Mouse (Mus musculus): ENCODE results near the gene Sun2. TPM values are rescaled to one million over a fixed set of nuclear protein-coding genes. Genes with fewer than 3 reads are reported as not detected.

Sun2 gene
- polyA plus RNA-seq, 1 experiment = 31.5 TPM

DNA sequence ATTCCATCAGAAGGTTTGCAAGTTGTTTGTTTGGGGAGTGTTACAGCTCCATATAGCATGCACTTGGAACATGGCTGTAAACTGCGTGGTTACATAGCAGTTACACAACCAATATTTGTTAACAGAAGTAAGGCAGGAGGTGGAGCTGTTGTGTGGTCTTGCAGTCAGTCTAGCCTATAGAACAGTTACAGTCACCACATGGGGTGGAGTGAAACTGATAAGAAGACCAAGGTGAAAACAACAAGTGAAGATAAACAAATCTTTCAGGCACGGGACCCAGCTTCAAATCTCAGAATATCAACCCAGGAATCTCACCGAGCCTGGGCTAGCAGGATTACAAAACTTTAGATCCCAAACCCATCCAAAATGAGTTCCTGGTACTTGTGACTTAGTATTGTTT, 1.6 kb downstream of the Sun2 start:
- Histone ChIP-seq H3K27me3 (replicated peaks; ENCODE audit: control insufficient read depth, insufficient read depth, low read length) (no peaks in the 10 kb centered on the region), H3K27ac (ENCODE audit: insufficient read depth, low read depth, low read length) (no peak overlapping the region; the same call in 1 of the 2 replicates), H3K4me1 (ENCODE audit: control insufficient read depth, insufficient read depth, low read length) (peaks cover 11% of the 10 kb centered on the region), H3K4me3 (ENCODE audit: insufficient read depth, low read depth, low read length) (no peak overlapping the region), H3K36me3 (ENCODE audit: control insufficient read depth, insufficient read depth, low read length) (peaks cover 3% of the 10 kb centered on the region; the same call in 1 of the 2 replicates)
- 86% methylated on average over 3 of the region's 3 CpGs for WGBS
- DNase-seq = no peak
- TF ChIP-seq CTCF (conservative IDR thresholded peaks at IDR 0.05; ENCODE audit: insufficient read depth, insufficient read length, low read depth, low read length) (no peak), POLR2A (IDR thresholded peaks at IDR 0.05; ENCODE audit: low read depth, low read length) (no peak)

DNA sequence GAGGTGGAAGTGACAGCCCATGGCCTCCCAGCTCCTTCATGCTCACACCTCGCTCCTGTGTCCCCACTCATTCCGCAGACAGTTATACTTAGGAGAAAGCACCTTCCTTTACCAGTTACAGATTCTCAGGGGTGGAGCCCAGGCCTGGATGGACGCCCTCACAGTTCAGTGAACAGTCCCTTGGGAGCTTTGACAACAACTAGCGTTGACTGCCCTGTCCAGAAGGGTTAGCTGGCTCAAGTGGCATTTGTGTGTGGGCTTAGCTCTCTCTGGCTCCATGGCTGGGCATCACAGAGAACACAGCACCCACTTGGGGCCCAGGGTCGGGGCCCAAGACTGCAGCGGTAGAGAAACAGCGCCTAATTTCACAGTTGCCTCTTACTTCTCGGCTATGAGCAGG, 8.0 kb downstream of the Sun2 start:
- H3K27ac ChIP-seq (ENCODE audit: insufficient read depth, low read depth, low read length) = no peak overlapping the region
- peaks cover 3% of the 10 kb centered on the region; the same call in 1 of the 2 replicates for H3K36me3 ChIP-seq (ENCODE audit: control insufficient read depth, insufficient read depth, low read length)
- H3K4me3 ChIP-seq (ENCODE audit: insufficient read depth, low read depth, low read length) = no peak overlapping the region
- no peak for DNase-seq
- WGBS = 87% methylated on average over 8 of the region's 8 CpGs
- no peaks in the 10 kb centered on the region for H3K27me3 ChIP-seq (replicated peaks; ENCODE audit: control insufficient read depth, insufficient read depth, low read length)
- TF ChIP-seq POLR2A (IDR thresholded peaks at IDR 0.05; ENCODE audit: low read depth, low read length) (no peak), CTCF (conservative IDR thresholded peaks at IDR 0.05; ENCODE audit: insufficient read depth, insufficient read length, low read depth, low read length) (no peak)
- H3K4me1 ChIP-seq (ENCODE audit: control insufficient read depth, insufficient read depth, low read length) = no peaks in the 10 kb centered on the region

DNA sequence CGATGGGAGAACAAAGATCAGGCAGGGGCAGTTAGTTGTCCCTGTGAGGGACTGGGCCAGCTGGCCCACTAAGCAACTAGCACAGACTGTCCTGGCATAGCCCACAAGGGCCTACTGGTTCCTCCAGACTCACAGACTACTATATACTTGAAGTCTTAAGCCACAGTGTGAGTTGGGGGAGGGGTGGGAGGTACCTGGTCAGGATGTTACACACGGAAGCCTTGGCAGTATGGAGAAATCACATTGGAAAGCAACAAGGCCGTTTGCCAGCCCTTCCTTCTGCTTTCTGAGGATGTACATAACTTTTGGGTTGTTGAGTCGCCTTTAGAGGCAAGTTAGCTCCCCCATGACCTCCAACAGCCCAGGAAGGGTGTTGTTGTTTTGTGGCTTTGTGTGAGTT, 8.7 kb downstream of the Sun2 start:
- Histone ChIP-seq H3K27ac (ENCODE audit: insufficient read depth, low read depth, low read length) (no peak overlapping the region), H3K27me3 (replicated peaks; ENCODE audit: control insufficient read depth, insufficient read depth, low read length) (no peaks in the 10 kb centered on the region), H3K36me3 (ENCODE audit: control insufficient read depth, insufficient read depth, low read length) (peaks cover 3% of the 10 kb centered on the region; the same call in 1 of the 2 replicates), H3K4me3 (ENCODE audit: insufficient read depth, low read depth, low read length) (no peak overlapping the region), H3K4me1 (ENCODE audit: control insufficient read depth, insufficient read depth, low read length) (no peaks in the 10 kb centered on the region)
- WGBS = 87% methylated on average over 4 of the region's 4 CpGs
- DNase-seq = no peak
- TF ChIP-seq CTCF (conservative IDR thresholded peaks at IDR 0.05; ENCODE audit: insufficient read depth, insufficient read length, low read depth, low read length) (no peak), POLR2A (IDR thresholded peaks at IDR 0.05; ENCODE audit: low read depth, low read length) (no peak)

DNA sequence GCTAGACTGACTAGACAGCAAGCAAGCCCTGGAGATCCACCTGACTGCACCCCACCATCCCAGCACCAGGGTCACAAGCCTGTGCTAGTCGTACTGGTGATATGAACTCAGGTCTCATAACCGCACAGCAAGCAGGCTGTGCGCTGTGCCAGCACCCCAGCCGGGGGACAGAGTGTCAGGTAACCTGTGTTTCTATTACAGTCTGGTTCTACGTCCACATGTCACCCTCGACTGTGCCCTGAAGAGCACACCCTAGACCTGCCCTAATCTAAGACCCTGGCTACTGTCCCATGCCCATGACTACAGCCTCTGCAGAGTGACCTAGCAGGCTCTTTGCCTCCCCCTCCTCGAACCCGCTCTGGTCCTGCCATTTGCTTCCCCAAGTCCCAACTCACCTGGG, 9.1 kb downstream of the Sun2 start:
- H3K36me3 ChIP-seq (ENCODE audit: control insufficient read depth, insufficient read depth, low read length) = peaks cover 3% of the 10 kb centered on the region; the same call in 1 of the 2 replicates
- no peak overlapping the region for H3K4me3 ChIP-seq (ENCODE audit: insufficient read depth, low read depth, low read length)
- no peak for DNase-seq
- WGBS = 96% methylated on average over 8 of the region's 8 CpGs
- H3K27ac ChIP-seq (ENCODE audit: insufficient read depth, low read depth, low read length) = no peak overlapping the region
- H3K4me1 ChIP-seq (ENCODE audit: control insufficient read depth, insufficient read depth, low read length) = no peaks in the 10 kb centered on the region
- no peaks in the 10 kb centered on the region for H3K27me3 ChIP-seq (replicated peaks; ENCODE audit: control insufficient read depth, insufficient read depth, low read length)
- TF ChIP-seq CTCF (conservative IDR thresholded peaks at IDR 0.05; ENCODE audit: insufficient read depth, insufficient read length, low read depth, low read length) (no peak), POLR2A (IDR thresholded peaks at IDR 0.05; ENCODE audit: low read depth, low read length) (no peak)

DNA sequence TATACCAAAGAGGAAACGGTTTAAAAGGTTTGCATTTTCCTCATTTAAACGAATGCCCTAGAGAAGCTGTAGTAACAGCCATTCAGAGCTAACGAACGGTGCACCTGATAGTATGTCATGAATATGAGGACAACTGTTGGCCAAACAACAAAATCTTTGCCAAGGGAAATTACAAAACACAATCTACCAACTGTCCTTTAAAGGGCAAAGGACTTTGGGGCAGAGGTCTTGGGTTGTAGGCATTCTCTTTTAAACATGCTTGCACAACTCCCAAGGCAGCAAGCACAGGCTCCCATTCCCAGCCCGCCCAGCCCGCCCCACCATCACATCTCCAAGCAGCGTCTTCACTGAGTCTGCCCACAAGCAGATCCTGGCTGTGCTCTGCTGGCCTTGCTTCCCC, 10.8 kb downstream of the Sun2 start:
- WGBS = 88% methylated on average over 7 of the region's 7 CpGs
- no peaks in the 10 kb centered on the region for H3K27me3 ChIP-seq (replicated peaks; ENCODE audit: control insufficient read depth, insufficient read depth, low read length)
- DNase-seq = no peak
- no peak overlapping the region for H3K27ac ChIP-seq (ENCODE audit: insufficient read depth, low read depth, low read length)
- H3K4me1 ChIP-seq (ENCODE audit: control insufficient read depth, insufficient read depth, low read length) = no peaks in the 10 kb centered on the region
- H3K4me3 ChIP-seq (ENCODE audit: insufficient read depth, low read depth, low read length) = no peak overlapping the region
- TF ChIP-seq CTCF (conservative IDR thresholded peaks at IDR 0.05; ENCODE audit: insufficient read depth, insufficient read length, low read depth, low read length) = no peak
- TF ChIP-seq POLR2A (IDR thresholded peaks at IDR 0.05; ENCODE audit: low read depth, low read length) = no peak
- H3K36me3 ChIP-seq (ENCODE audit: control insufficient read depth, insufficient read depth, low read length) = peaks cover 2% of the 10 kb centered on the region; the same call in 1 of the 2 replicates

DNA sequence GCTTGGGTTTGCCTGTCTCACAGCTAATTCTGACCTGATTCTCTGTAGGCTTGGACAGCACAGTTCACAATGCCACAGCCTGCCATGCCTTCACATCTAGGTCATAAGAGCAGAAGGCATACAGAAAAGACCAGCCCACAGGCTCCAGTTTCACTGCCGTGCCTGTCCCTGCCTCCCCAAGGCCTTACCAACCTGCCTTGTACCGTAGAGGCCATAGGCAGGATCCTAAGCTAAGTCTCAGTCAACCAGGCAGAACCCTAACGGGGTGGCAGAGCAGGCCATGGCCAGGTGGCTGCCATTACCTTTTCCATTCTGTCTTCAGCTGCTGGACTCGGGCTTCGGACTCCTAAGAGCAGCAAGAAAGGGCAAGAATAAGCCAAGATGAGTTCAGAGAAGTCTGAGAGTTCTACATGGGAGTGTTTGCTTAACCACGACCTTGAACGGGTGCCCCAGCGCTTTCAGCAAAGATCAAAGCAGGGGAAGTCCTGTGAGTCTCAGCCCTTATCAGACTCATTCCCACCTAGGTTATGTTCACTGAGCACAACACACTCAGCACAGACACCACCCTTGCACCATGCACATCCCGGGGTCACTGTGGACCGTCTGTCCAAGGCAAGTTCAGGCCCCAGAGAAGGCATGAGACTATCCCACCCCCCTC, 13.5 kb downstream of the Sun2 start:
- DNase-seq = no peak
- WGBS = 80% methylated on average over 10 of the region's 10 CpGs
- no peaks in the 10 kb centered on the region for H3K36me3 ChIP-seq (ENCODE audit: control insufficient read depth, insufficient read depth, low read length)
- H3K4me1 ChIP-seq (ENCODE audit: control insufficient read depth, insufficient read depth, low read length) = no peaks in the 10 kb centered on the region
- H3K27me3 ChIP-seq (replicated peaks; ENCODE audit: control insufficient read depth, insufficient read depth, low read length) = no peaks in the 10 kb centered on the region
- no peak overlapping the region for H3K4me3 ChIP-seq (ENCODE audit: insufficient read depth, low read depth, low read length)
- TF ChIP-seq CTCF (conservative IDR thresholded peaks at IDR 0.05; ENCODE audit: insufficient read depth, insufficient read length, low read depth, low read length) (no peak), POLR2A (IDR thresholded peaks at IDR 0.05; ENCODE audit: low read depth, low read length) (no peak)
- H3K27ac ChIP-seq (ENCODE audit: insufficient read depth, low read depth, low read length) = no peak overlapping the region

DNA sequence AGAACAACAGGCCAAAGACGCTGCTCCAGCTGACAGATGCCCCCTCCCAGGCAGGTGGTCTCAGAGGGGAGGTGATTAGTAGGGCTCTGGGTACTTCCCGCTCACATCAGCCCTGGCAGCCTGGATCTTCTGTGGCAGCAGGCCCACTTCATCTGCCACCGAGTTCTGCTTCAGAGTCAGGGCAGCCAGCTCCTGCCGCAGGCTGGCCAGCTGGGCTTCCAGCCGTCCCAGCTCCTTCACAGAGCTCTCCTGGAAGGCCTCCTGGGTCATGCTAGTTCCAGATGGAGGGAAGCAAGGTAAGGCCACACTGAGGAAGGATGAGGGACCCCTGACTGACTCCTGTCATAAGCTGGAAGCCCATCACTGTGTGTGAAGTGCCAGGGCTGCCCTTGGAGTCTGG, 14.0 kb downstream of the Sun2 start:
- H3K27ac ChIP-seq (ENCODE audit: insufficient read depth, low read depth, low read length) = no peak overlapping the region
- 92% methylated on average over 5 of the region's 5 CpGs for WGBS

More for the DNA sequence above, 14.0 kb downstream of the Sun2 start:
- H3K4me3 ChIP-seq (ENCODE audit: insufficient read depth, low read depth, low read length) = no peak overlapping the region
- no peaks in the 10 kb centered on the region for H3K27me3 ChIP-seq (replicated peaks; ENCODE audit: control insufficient read depth, insufficient read depth, low read length)
- TF ChIP-seq POLR2A (IDR thresholded peaks at IDR 0.05; ENCODE audit: low read depth, low read length) (no peak), CTCF (conservative IDR thresholded peaks at IDR 0.05; ENCODE audit: insufficient read depth, insufficient read length, low read depth, low read length) (no peak)
- no peaks in the 10 kb centered on the region for H3K4me1 ChIP-seq (ENCODE audit: control insufficient read depth, insufficient read depth, low read length)
- no peak for DNase-seq
- H3K36me3 ChIP-seq (ENCODE audit: control insufficient read depth, insufficient read depth, low read length) = no peaks in the 10 kb centered on the region
